Mouse (Mus musculus) lung, postnatal 4 days (tissue): ENCODE results near the gene Camsap1.
A peak's percentile ranks its signal among the peaks of the same experiment; 100 is the strongest.

Experiments used
- DNase-seq, 2 experiments: peaks; one replicate each; pipeline ENCODE4 v3.0.0; 2021

Camsap1 gene

DNA sequence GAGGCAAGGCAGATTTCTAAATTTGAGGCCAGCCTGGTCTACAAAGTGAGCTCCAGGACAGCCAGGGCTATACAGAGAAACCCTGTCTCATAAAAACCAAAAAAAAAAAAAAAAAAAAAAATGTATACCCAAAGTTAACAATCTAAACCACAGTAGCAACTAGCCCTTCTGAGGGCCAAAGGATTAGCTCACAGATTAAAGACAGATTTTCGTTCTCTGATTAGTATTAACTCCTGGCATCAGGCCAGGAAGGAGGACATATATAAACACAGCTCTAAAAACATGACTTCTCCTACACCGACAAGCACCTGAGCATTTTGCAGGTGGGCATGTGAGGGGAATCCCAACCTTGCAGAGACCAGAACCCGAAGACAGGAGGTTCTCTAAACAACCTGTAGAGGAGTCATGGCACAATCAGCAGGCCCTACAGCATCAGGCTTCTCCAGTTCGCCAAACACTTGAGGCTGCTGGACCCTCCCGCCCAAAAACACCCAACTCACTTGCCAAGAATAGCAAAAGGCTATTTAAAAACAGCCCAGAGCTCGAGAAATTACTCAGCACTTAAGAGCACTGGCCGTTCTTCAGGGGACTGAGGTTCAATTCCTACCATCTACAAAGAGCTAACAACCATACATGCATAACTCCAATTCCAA, 5.4 kb downstream of the Camsap1 start:
- no peak for DNase-seq

DNA sequence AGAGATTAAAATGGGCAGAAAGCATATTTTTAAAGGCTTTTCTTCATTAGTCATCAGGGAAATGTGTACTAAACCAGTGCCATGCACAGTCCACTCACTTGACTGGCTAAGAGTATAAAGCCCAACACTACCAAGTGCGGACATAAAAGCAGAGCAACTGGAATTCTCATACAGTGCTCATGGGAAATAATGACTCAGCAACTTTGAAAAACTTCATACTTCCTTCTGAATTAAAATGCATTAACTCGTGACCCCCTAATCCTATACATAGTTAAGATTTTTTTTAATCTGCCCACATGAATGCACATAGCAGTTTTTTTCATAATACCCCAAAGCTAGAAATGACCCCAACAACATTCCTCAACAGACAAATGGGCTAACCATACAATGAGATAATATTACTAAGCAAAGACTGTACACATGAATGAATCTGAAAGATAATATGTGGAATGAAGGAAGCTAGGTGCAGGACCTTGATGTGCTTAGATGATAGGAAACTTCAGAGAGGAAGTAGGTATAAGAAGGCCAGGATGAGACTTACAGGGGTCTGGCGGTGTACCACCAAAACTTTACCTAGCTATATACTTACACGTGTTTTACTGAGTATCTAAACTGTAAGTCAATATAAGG, 7.8 kb downstream of the Camsap1 start:
- no peak for DNase-seq

- DNase-seq = no peak
Observed at GRCm38 (mm10) chr2:25970426-25970825, 12.7 kb downstream of the Camsap1 start.

DNA sequence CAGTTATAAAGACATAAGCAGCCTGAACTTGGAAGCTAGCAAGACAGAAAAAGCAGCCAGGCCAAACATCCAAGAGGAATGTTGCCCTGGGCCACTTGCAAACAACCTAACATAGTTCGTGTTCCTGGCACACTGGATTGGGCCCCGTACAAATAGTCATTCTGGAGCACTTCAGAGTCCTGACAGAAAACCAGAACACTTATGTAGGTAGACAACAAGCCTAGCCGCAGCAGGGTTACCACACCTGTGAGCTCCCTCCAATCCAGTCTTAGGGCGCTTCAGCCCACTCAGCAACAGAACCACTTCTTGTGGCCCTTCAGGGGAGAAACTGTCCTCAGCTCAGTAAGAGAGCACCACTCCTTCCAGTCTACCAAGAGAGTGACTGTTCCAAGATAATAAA, 13.8 kb downstream of the Camsap1 start:
- DNase-seq = peak in 1 of 2 experiments; percentile 51

DNA sequence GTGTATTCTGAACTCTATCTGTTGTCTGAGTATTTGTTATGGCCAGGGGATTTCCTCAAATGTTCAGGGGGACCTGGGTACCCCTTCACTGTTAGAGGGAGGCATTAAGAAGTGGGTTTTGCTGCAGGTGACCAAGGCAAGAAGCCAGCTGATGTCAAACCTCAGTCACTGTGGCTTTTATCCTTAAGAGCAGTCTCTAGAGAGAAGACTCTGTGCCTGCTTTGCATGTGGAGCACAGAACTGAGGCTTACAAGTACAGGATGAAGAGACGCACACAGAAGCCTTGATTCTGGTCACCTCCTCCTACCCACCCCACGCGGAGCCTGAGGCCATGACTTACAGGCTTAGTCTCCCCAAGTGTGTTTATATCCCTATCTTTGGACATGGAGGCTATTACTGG, 33.8 kb downstream of the Camsap1 start:
- DNase-seq = no peak

DNA sequence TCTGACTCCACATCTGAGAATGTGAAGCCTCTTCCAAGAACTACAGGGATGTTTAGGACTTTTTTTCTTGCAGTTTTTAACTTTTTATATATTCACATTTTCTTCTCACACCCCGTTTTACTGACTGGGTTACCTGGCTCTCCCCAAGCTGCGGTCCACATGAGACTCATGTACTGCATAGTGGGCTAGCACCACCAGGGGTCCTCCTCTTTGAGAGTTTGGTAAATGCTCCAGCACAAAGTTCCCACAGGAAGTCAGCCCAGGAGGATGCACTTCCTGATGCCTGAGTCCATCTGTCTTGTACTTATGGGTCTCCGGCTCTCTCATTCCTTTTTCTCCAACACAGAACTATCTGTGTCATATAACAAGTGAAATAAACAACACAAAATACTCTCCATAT, 35.1 kb downstream of the Camsap1 start:
- DNase-seq = peak in 1 of 2 experiments; percentile 32

DNA sequence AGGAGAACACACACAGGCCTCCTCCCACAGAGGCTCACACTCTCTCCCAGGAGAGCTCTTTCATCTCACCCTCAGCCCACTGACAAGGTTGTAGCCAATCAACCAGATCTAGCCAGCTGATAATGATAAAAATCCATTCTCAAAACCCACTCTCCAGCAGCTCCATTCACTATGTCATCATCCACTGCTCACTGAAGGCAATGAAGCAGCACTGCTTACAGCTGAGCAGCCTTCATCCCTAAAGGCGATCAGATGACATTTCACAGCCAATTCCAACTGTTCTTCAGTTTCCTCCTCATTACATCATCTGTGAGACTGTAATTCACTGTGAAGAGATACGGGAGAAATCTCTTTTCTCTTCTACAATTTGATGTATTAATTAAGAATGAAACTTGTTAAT, 39.3 kb downstream of the Camsap1 start:
- DNase-seq = no peak

- no peak for DNase-seq
Observed at GRCm38 (mm10) chr2:25940503-25940902, 42.6 kb downstream of the Camsap1 start.

- DNase-seq = peak in 1 of 2 experiments; percentile 48
Observed at GRCm38 (mm10) chr2:25931249-25931859, 51.7 kb downstream of the Camsap1 start.

- DNase-seq = no peak
Observed at GRCm38 (mm10) chr2:25927821-25928220, 55.3 kb downstream of the Camsap1 start.

DNA sequence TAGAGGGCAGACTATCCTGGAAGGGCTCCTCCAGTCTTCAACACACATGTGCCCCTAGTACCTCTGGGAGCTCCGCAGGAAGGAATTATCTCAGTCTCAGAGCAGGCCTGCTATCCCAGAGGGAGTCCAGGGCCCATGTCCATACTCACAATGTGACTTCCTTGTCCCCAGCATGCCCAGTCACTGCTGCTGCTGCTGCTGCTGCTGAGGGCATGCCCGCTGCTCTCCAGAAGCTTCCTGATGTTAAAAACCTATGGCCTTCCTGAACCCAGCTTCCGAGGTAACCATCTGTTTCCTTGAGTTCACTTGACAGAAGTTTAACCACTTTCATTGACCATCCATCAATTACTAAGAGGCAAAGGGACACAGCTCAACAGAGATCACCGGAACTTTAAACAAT, 58.1 kb downstream of the Camsap1 start:
- DNase-seq = peak in 1 of 2 experiments; percentile 18

DNA sequence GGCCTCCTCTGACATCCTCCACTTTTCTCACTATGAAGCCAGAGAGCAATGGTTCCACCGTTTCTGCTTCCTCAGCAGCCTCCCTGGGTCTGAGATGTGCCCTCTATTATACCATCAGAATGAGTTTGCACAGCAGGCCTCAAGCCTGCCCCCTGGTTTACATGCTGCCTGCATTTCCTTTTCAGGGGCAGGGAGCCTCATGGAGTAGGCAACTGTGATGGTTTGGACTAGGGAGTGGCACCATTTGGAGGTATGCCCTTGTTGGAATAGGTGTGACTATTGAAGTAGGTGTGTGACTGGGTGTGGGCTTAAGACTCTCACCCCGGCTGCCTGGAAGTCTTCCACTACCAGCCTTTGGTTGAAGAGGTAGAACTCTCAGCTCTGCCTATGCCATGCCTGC, 59.3 kb downstream of the Camsap1 start:
- peak in 1 of 2 experiments; percentile 11 for DNase-seq

DNA sequence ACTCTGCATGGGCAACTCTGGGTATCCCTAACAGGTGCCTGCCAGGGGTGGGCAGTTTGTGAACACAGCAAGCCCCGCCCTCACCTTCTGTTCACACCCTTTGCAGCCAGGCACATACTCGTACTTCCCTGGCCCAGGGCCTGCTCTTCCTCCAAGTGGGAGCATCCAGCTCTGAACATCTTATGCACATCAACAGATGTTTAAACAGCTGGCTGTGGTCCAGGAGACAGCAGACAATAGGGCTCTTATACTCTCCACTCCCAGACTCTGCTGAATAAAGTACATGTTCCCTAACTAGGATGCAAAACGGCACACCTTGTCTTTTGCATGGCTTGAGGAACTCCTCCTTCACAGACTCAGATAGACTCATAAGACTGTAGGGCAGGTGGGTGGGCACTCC, 63.1 kb downstream of the Camsap1 start:
- DNase-seq = peak in 1 of 2 experiments; percentile 16

DNA sequence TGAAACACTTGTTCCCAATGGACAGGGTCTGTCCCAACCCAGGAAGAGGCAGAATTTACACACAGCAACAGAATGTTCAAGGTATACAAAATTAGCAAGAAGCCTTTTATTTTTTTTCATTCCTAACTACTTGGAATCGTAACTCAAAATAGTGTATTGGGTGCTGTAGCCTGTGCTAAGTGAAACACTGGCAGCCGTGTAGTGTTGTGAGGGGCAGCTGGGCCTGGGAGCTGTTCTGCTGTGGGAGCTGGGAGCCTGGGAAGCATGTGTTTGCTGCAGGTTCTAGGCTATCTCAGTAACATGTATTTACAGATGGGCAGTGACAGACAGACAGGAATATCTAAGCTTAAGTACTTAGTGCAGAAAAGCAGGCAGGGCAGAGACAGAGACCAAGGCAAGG, 64.7 kb downstream of the Camsap1 start:
- no peak for DNase-seq

- DNase-seq = no peak
Observed at GRCm38 (mm10) chr2:25914821-25915220, 68.3 kb downstream of the Camsap1 start.

DNA sequence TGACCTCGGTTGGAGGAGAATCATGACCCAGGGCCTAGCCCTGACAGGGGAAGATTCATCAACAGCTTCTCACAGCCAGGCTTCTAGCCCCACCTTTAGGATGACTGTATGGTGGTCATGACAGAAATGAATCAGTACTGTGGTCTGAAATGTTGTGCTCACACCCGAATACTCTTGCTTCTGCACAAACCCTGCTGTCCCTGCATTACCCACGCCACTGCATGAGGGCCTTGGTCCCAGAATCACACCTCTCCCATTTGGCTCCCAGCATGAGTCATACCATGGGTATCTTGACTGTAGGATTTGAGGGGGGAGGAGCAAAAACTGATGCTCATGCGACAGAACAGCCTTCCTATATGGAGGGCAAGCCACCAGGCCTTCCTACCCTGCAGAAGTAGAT, 68.9 kb downstream of the Camsap1 start:
- DNase-seq = peak in 1 of 2 experiments; percentile 39

GRCm38 (mm10) chr2:25913247-25913646, 69.8 kb downstream of the Camsap1 start:
- peak in 1 of 2 experiments; percentile 25 for DNase-seq

GRCm38 (mm10) chr2:25909872-25910271, 73.2 kb downstream of the Camsap1 start:
- no peak for DNase-seq

GRCm38 (mm10) chr2:25898970-25899369, 84.1 kb downstream of the Camsap1 start:
- no peak for DNase-seq

DNA sequence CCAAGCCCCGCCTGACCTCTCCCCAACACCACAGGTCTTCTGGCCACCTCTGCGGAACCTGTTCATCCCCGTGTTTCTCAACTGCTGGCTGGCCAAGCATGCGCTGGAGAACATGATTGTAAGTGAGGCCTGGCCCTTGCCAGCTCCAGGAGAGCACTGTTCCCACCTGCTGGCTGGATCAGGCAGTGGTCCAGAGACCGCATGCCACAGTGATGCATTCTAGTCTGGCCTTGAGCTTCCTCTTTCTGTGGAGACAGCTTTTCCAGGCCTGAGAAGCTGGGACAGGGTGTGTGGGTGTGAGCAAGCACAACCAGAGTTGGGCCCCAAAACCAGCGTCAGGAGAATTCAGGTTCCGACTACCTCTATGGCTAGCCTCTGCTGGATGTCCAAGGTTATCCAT, 90.6 kb downstream of the Camsap1 start:
- no peak for DNase-seq

DNA sequence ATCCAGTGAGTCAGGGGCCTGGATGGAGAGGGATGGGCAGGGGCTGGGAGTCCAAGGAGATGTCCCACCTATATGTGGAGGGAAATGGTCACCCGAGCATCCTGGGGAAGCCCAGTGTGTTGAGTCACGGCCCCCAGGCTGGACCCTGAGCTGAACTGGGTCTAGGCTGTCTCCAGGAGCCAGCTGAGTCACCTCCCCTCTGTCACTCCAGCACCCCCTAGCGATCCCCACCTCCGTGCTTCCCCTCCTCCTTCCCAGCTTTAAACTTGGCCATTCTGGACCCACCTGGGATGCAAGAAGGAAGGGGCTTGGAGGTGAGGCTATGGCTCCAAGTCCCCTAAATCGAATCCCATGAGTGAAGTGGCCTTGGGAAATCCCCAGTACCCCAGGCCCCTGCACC, 94.9 kb downstream of the Camsap1 start:
- DNase-seq = no peak

- DNase-seq = no peak
Observed at GRCm38 (mm10) chr2:25887226-25887625, 95.9 kb downstream of the Camsap1 start.

DNA sequence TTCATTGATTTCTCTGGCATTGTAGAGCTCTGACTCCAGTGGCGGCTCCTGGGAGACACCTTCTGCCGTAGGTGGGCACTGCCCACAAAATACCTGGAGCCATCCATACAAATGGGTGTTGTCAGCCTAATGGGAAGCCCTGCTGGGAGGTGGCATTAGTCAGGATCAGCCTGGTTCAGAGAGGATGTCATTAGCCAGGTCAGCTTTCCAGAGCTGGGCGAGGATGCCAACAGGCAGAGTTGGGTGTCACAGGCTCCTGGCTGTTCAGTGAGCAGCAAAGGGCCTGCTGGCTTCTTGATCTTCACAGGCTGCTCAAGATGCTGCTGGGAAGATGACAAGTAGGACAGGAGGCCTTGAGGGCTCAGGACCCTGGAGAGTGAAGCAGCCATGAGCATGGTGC, 98.3 kb downstream of the Camsap1 start:
- no peak for DNase-seq

GRCm38 (mm10) chr2:25882276-25882675, 100.8 kb downstream of the Camsap1 start:
- no peak for DNase-seq
